Mouse (Mus musculus) neural tube, embryonic 11.5 days (tissue): ENCODE data around the gene Lrch1. TPM values are rescaled to one million over a fixed set of nuclear protein-coding genes. Genes with fewer than 3 reads are reported as not detected.

Source experiments
- ATAC-seq: fragments of 200-750 bp; cut with Nextera tagmentation; 2 replicates; pipeline ENCODE4 v1.8.0; 2017; ENCODE audit warnings: moderate number of reproducible peaks, mild to moderate bottlenecking, moderate TSS enrichment, moderate library complexity; ENCODE audit not compliant: insufficient read depth, low FRiP score, low TSS enrichment
- DNase-seq: peaks from one replicate; pipeline ENCODE4 v3.0.0-alpha.2; 2015; ENCODE audit warnings: low spot score
- H3K27ac ChIP-seq: fragments of 300-500 bp; sonication (generic); 2 replicates; pipeline ENCODE4 v1.5.1; 2014; ENCODE audit warnings: low read depth, mild to moderate bottlenecking, low read length
- H3K27me3 ChIP-seq: fragments of 300-500 bp; sonication (generic); 2 replicates; pipeline ENCODE4 v1.6.1; 2014; ENCODE audit warnings: mild to moderate bottlenecking, low read length, mixed read lengths; ENCODE audit not compliant: control insufficient read depth, insufficient read depth
- H3K36me3 ChIP-seq: fragments of 300-500 bp; sonication (generic); 2 replicates; pipeline ENCODE4 v1.6.1; 2014; ENCODE audit warnings: mild to moderate bottlenecking, low read length, moderate library complexity, mixed read lengths; ENCODE audit not compliant: control insufficient read depth, insufficient read depth
- H3K4me1 ChIP-seq: fragments of 300-500 bp; sonication (generic); 2 replicates; pipeline ENCODE4 v1.6.1; 2014; ENCODE audit warnings: low read length, mixed read lengths; ENCODE audit not compliant: control insufficient read depth, insufficient read depth
- H3K4me2 ChIP-seq: fragments of 300-500 bp; sonication (generic); 2 replicates; pipeline ENCODE4 v1.6.1; 2014; ENCODE audit warnings: low read depth, mild to moderate bottlenecking, moderate library complexity
- H3K4me3 ChIP-seq: fragments of 300-500 bp; sonication (generic); 2 replicates; pipeline ENCODE4 v1.5.1; 2014; ENCODE audit warnings: low read depth, low read length
- H3K9ac ChIP-seq: fragments of 300-500 bp; sonication (generic); 2 replicates; pipeline ENCODE4 v1.6.1; 2014; ENCODE audit warnings: mild to moderate bottlenecking, low read length
- H3K9me3 ChIP-seq: fragments of 300-500 bp; sonication (generic); 2 replicates; pipeline ENCODE4 v1.6.1; 2016; ENCODE audit warnings: low read length; ENCODE audit not compliant: control insufficient read depth
- WGBS: fragments of 180-500 bp; shearing (Covaris S2); extraction: QIAGEN DNeasy Blood & Tissue Kit; methylation state at CpG from one replicate; pipeline ENCODE4 v1.1.7; 2014; 5-methylcytosine and 5-hydroxymethylcytosine counted together
- polyA plus RNA-seq: library from polyadenylated mRNA; unstranded; fragments of >200 nt; fragmentation: Nextera tagmentation; extraction: Ambion mirVana; gene quantifications from 2 replicates; pipeline ENCODE4 v1.2.1, GENCODE M21; 2014

Lrch1 gene
- polyA plus RNA-seq, 1 experiment from 2014 or later, result 8.6 TPM

DNA sequence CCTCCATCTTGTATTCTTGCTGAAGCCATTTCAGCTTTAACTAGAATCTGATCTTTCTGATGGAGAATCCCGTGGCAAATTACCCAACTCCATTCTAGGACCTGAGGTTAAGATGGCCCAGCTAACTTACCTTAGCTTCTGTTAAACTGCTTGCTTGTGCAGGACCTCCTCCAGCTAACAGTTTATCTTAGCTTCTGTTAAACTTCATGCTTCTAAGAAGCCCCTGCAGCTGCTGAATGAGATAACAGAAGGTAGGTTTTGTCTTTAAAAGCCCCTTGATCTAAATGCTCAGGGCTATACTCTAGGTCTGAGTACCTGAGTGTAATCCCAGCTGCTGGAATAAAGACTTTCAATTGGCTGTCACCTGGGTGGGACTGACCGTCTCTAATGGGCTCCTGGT, 17.9 kb downstream of the Lrch1 start:
- Histone ChIP-seq H3K4me2 (no peak overlapping the region), H3K27ac (no peak overlapping the region), H3K4me1 (no peaks in the 10 kb centered on the region), H3K36me3 (no peaks in the 10 kb centered on the region), H3K4me3 (no peak overlapping the region), H3K27me3 (no peaks in the 10 kb centered on the region), H3K9me3 (no peaks in the 10 kb centered on the region), H3K9ac (no peak overlapping the region)
- WGBS, result 78% methylated on average over 2 of the region's 2 CpGs
- DNase-seq (no peak), ATAC-seq (no peak)

DNA sequence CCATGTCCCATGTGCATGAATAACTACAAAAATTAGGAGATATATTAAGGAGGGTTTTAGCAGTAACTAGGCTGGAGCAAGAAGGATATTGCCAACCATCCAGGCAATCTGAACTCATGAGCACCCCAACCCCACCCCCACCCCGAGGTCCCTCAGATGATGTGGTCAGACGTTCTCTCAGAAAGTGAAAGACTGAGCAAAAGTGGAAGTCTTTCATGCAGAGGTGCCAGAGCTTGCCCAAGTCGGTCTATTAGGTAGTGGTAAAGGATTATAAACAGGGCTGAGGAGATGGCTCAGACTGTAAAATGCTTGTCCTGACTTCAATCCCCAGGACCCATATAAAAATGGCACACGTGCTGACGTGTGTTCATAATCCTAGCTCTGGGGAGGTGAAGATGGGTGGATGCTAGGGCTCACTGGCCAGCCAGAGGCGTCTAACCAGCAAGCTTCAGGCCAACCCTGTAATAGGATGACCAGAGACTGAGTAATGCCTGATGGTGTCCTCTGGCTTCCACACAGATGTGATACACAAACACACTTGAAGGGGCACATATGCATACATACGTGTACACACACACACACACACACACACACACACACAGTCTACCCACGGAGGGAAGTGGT, 18.8 kb downstream of the Lrch1 start:
- ATAC-seq (no peak), DNase-seq (no peak)
- H3K36me3 ChIP-seq, result no peaks in the 10 kb centered on the region
- no peak overlapping the region for H3K4me3 ChIP-seq
- H3K4me2 ChIP-seq, result no peak overlapping the region
- no peaks in the 10 kb centered on the region for H3K27me3 ChIP-seq
- H3K9me3 ChIP-seq, result no peaks in the 10 kb centered on the region
- H3K4me1 ChIP-seq, result no peaks in the 10 kb centered on the region
- no peak overlapping the region for H3K27ac ChIP-seq
- 93% methylated on average over 8 of the region's 8 CpGs for WGBS
- H3K9ac ChIP-seq, result no peak overlapping the region

DNA sequence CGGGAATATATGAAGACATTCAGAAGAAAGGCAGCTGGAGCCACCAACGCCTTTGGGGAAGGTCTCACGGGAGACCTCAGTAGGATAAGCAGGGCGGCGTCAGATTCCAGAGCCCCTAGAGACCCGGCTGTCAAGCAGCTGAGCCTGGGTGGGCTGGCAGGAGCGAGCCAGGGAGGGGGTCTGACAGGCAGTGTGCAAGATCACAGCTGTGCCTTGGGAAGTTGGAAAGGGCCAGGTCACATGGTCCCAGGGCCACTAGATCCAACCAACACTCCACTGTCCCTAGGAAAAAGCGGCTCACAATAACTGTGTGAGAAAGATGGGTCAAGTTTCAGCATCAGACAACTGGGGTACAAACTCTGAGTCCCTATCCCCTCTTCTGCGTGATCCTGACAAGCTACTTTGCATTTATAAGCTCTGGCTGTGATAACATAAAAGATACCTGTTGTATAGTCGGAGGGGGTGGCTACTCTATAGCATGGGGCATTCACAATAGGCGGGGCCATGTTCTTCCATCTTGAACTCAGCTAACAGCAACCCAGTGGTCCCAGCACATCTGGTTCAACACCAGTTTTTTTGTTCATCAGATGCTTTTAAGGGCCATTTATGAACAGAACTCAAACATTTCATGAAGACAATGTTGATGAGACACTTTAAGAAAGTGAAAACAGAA, 20.6 kb downstream of the Lrch1 start:
- no peaks in the 10 kb centered on the region for H3K36me3 ChIP-seq
- no peaks in the 10 kb centered on the region for H3K27me3 ChIP-seq
- WGBS, result 51% methylated on average over 11 of the region's 11 CpGs
- no peak overlapping the region for H3K27ac ChIP-seq
- no peak overlapping the region for H3K9ac ChIP-seq
- DNase-seq (no peak), ATAC-seq (no peak)
- no peak overlapping the region for H3K4me3 ChIP-seq
- H3K9me3 ChIP-seq, result no peaks in the 10 kb centered on the region
- no peak overlapping the region for H3K4me2 ChIP-seq
- H3K4me1 ChIP-seq, result no peaks in the 10 kb centered on the region

DNA sequence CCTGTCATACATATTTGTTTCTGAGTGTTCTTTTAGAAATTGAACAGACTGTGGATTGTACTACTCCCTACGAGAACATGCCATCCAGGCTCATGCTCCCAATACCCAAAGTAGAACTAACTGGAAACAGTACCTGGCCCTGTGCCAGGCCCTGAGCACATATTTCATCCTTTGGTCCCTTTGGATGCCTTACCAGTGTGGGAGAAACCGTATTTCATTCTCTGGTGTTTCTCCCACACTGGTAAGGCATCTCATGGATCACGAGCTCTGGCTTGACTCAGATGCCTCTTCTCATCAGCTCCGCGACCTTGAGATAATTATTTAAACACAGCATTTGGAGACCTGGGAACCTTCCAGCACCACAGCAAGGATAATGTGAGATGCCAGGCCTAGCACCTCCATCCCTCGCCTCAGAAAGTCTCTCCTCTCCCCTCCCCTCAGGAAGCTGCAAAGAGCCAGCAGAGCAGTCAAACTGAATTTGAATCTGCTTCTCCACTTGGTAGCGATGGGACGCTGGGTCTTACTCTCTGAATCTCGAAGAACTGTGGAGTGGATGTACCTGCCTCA, 21.6 kb downstream of the Lrch1 start:
- Histone ChIP-seq H3K4me2 (no peak overlapping the region), H3K4me3 (no peak overlapping the region), H3K36me3 (no peaks in the 10 kb centered on the region), H3K9me3 (no peaks in the 10 kb centered on the region), H3K9ac (no peak overlapping the region), H3K27me3 (no peaks in the 10 kb centered on the region), H3K27ac (no peak overlapping the region), H3K4me1 (no peaks in the 10 kb centered on the region)
- WGBS, result 84% methylated on average over 9 of the region's 9 CpGs
- DNase-seq (no peak), ATAC-seq (no peak)

DNA sequence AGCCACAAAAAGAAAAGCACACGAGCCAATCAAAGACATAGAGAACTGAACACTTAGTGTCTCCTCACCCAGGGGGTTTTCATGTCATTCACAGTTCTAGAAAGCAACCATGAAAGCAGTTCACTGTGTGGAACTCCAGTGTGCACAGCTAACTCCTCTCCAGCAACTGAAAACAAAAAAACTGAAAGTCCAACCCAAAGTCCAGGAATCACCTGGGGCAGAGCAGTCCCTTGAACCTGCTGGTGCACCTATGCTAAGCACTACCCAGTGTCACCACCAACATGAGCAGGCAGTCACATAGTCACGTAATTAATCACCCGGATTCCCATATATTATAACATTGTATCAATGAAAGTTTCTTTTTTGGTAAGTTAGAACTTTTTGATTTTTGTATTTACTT, 23.2 kb downstream of the Lrch1 start:
- Histone ChIP-seq H3K9ac (no peak overlapping the region), H3K4me3 (no peak overlapping the region), H3K27ac (no peak overlapping the region), H3K4me2 (no peak overlapping the region), H3K4me1 (no peaks in the 10 kb centered on the region), H3K27me3 (no peaks in the 10 kb centered on the region), H3K9me3 (no peaks in the 10 kb centered on the region), H3K36me3 (no peaks in the 10 kb centered on the region)
- WGBS, result 78% methylated on average over 3 of the region's 3 CpGs
- ATAC-seq (no peak), DNase-seq (no peak)

DNA sequence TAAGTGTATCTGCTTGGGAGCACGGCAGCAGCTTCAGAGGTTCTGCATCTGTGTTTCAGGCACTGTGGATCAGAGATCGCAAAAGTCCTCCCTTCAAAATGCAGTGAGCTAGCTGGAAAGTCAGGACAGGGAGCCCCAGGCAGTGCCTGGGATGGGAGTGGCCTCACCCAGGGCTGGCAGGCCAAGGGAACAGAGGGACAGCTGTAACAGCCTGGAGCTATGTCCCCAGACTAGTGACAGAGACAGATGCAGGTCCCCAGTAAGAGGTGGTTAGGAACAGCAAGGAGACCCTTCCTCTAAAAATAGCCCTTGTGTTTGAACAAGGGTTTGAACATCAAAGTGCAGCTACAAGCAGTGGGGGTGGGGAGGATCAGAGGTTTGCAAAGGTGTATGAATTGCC, 23.6 kb downstream of the Lrch1 start:
- no peak overlapping the region for H3K9ac ChIP-seq
- DNase-seq, result no peak
- H3K36me3 ChIP-seq, result no peaks in the 10 kb centered on the region
- ATAC-seq, result no peak
- no peak overlapping the region for H3K4me3 ChIP-seq
- WGBS, result 70% methylated on average over 2 of the region's 2 CpGs
- no peaks in the 10 kb centered on the region for H3K27me3 ChIP-seq
- H3K9me3 ChIP-seq, result no peaks in the 10 kb centered on the region
- H3K4me1 ChIP-seq, result no peaks in the 10 kb centered on the region
- H3K4me2 ChIP-seq, result no peak overlapping the region
- no peak overlapping the region for H3K27ac ChIP-seq

DNA sequence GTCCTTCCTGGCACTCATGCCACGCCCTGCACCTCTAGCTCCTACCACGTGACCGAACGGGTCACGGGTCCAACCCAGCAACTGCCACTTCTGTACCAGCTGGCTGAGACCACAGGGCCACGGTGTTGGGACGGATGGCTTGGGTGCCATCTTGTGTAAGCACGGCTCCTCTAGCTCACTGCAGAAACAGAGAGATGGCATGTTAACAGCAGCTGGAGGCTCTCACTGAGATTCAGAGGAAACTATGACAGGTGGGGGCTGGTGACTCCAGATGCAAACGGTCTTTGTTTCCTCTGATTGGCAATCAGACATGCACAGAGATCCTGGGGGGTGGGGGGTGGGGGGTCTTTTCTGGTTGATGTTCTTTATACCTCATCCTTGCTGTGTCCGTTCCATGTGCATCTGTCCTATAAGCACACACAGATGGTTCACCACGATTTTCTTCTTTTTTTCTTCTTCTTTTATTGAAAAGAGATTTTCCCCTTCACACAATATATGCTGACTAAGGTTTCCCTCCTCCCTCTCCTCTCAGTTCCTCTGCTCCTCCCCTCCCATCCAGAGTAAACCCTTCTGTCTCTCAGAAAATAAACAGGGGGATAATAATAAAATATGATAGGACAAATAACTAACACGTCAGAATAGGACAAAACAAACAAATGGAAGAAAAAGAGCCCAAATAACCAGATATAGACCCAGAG, 25.5 kb downstream of the Lrch1 start:
- H3K4me2 ChIP-seq, result no peak overlapping the region
- DNase-seq (no peak), ATAC-seq (no peak)
- no peak overlapping the region for H3K27ac ChIP-seq
- no peaks in the 10 kb centered on the region for H3K27me3 ChIP-seq
- H3K4me1 ChIP-seq, result no peaks in the 10 kb centered on the region
- no peak overlapping the region for H3K9ac ChIP-seq
- no peaks in the 10 kb centered on the region for H3K9me3 ChIP-seq
- WGBS, result 80% methylated on average over 12 of the region's 12 CpGs
- H3K4me3 ChIP-seq, result no peak overlapping the region
- no peaks in the 10 kb centered on the region for H3K36me3 ChIP-seq

DNA sequence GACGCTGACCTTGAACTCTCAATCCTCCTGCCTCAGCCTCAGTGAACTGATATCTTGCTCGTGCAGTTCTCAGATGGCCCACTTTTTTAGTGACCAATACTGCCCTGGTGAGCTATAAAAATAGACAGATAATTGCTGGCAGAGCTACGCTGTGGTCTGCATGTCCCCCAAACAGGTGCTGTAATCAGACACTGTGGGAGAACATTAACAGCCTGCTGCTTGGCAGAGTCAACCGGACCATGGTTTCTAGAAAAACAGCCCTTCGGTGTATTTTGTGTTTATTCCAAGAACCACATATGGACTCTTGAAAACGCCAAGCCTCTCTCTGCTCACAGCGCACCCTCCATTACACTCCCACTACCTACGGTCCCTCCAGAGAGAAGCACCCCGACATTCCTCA, 26.2 kb downstream of the Lrch1 start:
- no peak for DNase-seq
- H3K9me3 ChIP-seq, result no peaks in the 10 kb centered on the region
- H3K4me2 ChIP-seq, result no peak overlapping the region
- H3K27ac ChIP-seq, result no peak overlapping the region
- H3K4me3 ChIP-seq, result no peak overlapping the region
- WGBS, result 83% methylated on average over 9 of the region's 9 CpGs
- ATAC-seq, result no peak
- H3K36me3 ChIP-seq, result no peaks in the 10 kb centered on the region
- H3K27me3 ChIP-seq, result no peaks in the 10 kb centered on the region
- H3K4me1 ChIP-seq, result no peaks in the 10 kb centered on the region
- H3K9ac ChIP-seq, result no peak overlapping the region
